Mouse (Mus musculus) liver, postnatal 0 days (tissue): Measurements from ENCODE around the gene Armh1. TPM values are rescaled to one million over a fixed set of nuclear protein-coding genes. Genes with fewer than 3 reads are reported as not detected.
A peak's percentile ranks its signal among the peaks of the same experiment; 100 is the strongest.

Experiments used
- ATAC-seq: fragments of 200-750 bp; cut with Nextera tagmentation; 2 replicates; pipeline ENCODE4 v1.8.0; 2017; ENCODE audit warnings: mild to moderate bottlenecking, moderate library complexity
- DNase-seq: peaks from one replicate; pipeline ENCODE4 v3.0.0-alpha.2; 2016
- H3K27ac ChIP-seq: fragments of 300-500 bp; sonication (generic); 2 replicates; pipeline ENCODE4 v1.5.1; 2014; ENCODE audit warnings: antibody characterized with exemption, moderate library complexity, mild to moderate bottlenecking, low read depth
- H3K27me3 ChIP-seq: fragments of 300-500 bp; sonication (generic); 2 replicates; pipeline ENCODE4 v1.6.1; 2014; ENCODE audit warnings: low read length, control low read depth, mixed read lengths; ENCODE audit not compliant: insufficient read depth
- H3K36me3 ChIP-seq: fragments of 300-500 bp; sonication (generic); replicated peaks from 2 replicates; pipeline ENCODE4 v1.6.1; 2014; ENCODE audit warnings: mild to moderate bottlenecking, control low read depth, low read length, moderate library complexity, mixed read lengths; ENCODE audit not compliant: insufficient read depth
- H3K4me1 ChIP-seq: fragments of 300-500 bp; sonication (generic); 2 replicates; pipeline ENCODE4 v1.6.1; 2014; ENCODE audit warnings: antibody characterized with exemption, mild to moderate bottlenecking, control low read depth; ENCODE audit not compliant: insufficient read depth
- H3K4me2 ChIP-seq: fragments of 300-500 bp; sonication (generic); 2 replicates; pipeline ENCODE4 v1.6.1; 2014; ENCODE audit warnings: low read depth, mild to moderate bottlenecking, low read length, moderate library complexity, mixed read lengths
- H3K4me3 ChIP-seq: fragments of 300-500 bp; sonication (generic); 2 replicates; pipeline ENCODE4 v1.5.1; 2014; ENCODE audit warnings: low read depth, low read length
- H3K9ac ChIP-seq: fragments of 300-500 bp; sonication (generic); replicated peaks from 2 replicates; pipeline ENCODE4 v1.6.1; 2014; ENCODE audit warnings: mild to moderate bottlenecking, moderate library complexity
- H3K9me3 ChIP-seq: fragments of 300-500 bp; sonication (generic); 2 replicates; pipeline ENCODE4 v1.6.1; 2016; ENCODE audit warnings: mild to moderate bottlenecking, control low read depth, low read length, mixed read lengths
- CTCF ChIP-seq: sonication (generic); IDR thresholded peaks from 2 replicates; pipeline ENCODE4 v1.5.1; 2016; ENCODE audit warnings: antibody characterized with exemption, low read depth
- EP300 ChIP-seq: IDR thresholded peaks from 2 replicates; pipeline ENCODE4 v1.6.1; 2016; ENCODE audit warnings: antibody characterized with exemption, low read depth, mild to moderate bottlenecking
- WGBS: fragments of 180-500 bp; shearing (Covaris S2); extraction: QIAGEN DNeasy Blood & Tissue Kit; methylation state at CpG from one replicate; pipeline ENCODE4 v1.1.7; 2014; ENCODE audit not compliant: insufficient replicate concordance; 5-methylcytosine and 5-hydroxymethylcytosine counted together
- polyA plus RNA-seq: library from polyadenylated mRNA; unstranded; fragments of >200 nt; fragmentation: Nextera tagmentation; extraction: Ambion mirVana; gene quantifications from 2 replicates; pipeline ENCODE4 v1.2.1, GENCODE M21; 2015

Armh1 gene
- polyA plus RNA-seq, 1 experiment from 2014 or later, result not detected

- peaks cover 3% of the 10 kb centered on the region; the same call in 1 of the 2 replicates for H3K4me1 ChIP-seq
- H3K27me3 ChIP-seq, result no peaks in the 10 kb centered on the region
- no peaks in the 10 kb centered on the region for H3K9me3 ChIP-seq
- H3K9ac ChIP-seq, result no peak overlapping the region
- DNase-seq, result peak; percentile 45
- H3K36me3 ChIP-seq, result no peaks in the 10 kb centered on the region
- peak; percentile 94 for ATAC-seq
- WGBS, result 51% methylated on average over 2 of the region's 2 CpGs
- no peak for TF ChIP-seq EP300
- no peak for TF ChIP-seq CTCF
- peak overlapping the region; percentile 78 for H3K27ac ChIP-seq
- H3K4me3 ChIP-seq, result no peak overlapping the region
- H3K4me2 ChIP-seq, result no peak overlapping the region
Observed at GRCm38 (mm10) chr4:117231208-117231607, 20.7 kb downstream of the Armh1 start.

GRCm38 (mm10) chr4:117230331-117230730 is 21.6 kb downstream of the Armh1 start:
- Histone ChIP-seq H3K27me3 (no peaks in the 10 kb centered on the region), H3K4me3 (no peak overlapping the region), H3K36me3 (no peaks in the 10 kb centered on the region), H3K27ac (no peak overlapping the region), H3K4me2 (no peak overlapping the region), H3K4me1 (peaks cover 3% of the 10 kb centered on the region; the same call in 1 of the 2 replicates), H3K9ac (no peak overlapping the region), H3K9me3 (no peaks in the 10 kb centered on the region)
- DNase-seq, result peak; percentile 40
- TF ChIP-seq CTCF, result peak; percentile 68
- no peak for TF ChIP-seq EP300
- 58% methylated on average over 10 of the region's 10 CpGs for WGBS
- ATAC-seq, result no peak

- WGBS, result 68% methylated on average over 15 of the region's 15 CpGs
- Histone ChIP-seq H3K36me3 (no peaks in the 10 kb centered on the region), H3K27ac (no peak overlapping the region), H3K4me2 (no peak overlapping the region), H3K4me1 (peaks cover 3% of the 10 kb centered on the region; the same call in 1 of the 2 replicates), H3K9ac (no peak overlapping the region), H3K27me3 (no peaks in the 10 kb centered on the region), H3K9me3 (no peaks in the 10 kb centered on the region), H3K4me3 (no peak overlapping the region)
- no peak for TF ChIP-seq CTCF
- no peak for TF ChIP-seq EP300
- no peak for ATAC-seq
- DNase-seq, result no peak
Observed at GRCm38 (mm10) chr4:117229590-117229989, 22.3 kb downstream of the Armh1 start.

GRCm38 (mm10) chr4:117225250-117225649 is 26.7 kb downstream of the Armh1 start:
- ATAC-seq, result no peak
- TF ChIP-seq CTCF (no peak), EP300 (no peak)
- no peaks in the 10 kb centered on the region for H3K4me1 ChIP-seq
- no peak for DNase-seq
- no peak overlapping the region for H3K4me3 ChIP-seq
- no peak overlapping the region for H3K27ac ChIP-seq
- H3K36me3 ChIP-seq, result no peaks in the 10 kb centered on the region
- H3K9me3 ChIP-seq, result no peaks in the 10 kb centered on the region
- H3K27me3 ChIP-seq, result no peaks in the 10 kb centered on the region
- H3K9ac ChIP-seq, result no peak overlapping the region
- H3K4me2 ChIP-seq, result no peak overlapping the region

DNA sequence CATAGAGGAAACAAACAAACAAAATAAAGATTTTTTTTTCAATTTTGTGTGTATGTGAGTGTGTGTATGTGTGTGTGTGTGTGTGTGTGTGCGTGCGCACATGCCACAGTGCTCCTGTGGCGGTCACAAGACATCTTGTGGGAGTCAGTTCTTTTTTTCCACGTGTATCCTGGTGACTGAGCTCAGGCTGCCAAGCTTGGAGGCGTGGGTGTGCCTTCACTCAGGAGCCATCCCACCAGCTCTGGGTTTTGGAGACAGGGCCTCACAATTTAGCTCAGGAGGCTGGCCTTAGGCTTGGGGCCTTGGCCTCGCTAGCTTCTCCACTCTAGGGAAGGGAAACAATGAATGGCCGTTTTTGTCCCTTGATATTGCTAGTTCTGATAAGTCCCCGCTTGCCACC is 27.8 kb downstream of the Armh1 start:
- no peak for ATAC-seq
- no peak for DNase-seq
- Histone ChIP-seq H3K27ac (no peak overlapping the region), H3K4me1 (no peaks in the 10 kb centered on the region), H3K27me3 (no peaks in the 10 kb centered on the region), H3K9ac (no peak overlapping the region), H3K9me3 (no peaks in the 10 kb centered on the region), H3K4me2 (no peak overlapping the region), H3K4me3 (no peak overlapping the region), H3K36me3 (no peaks in the 10 kb centered on the region)
- TF ChIP-seq EP300 (no peak), CTCF (no peak)
- 70% methylated on average over 8 of the region's 8 CpGs for WGBS

DNA sequence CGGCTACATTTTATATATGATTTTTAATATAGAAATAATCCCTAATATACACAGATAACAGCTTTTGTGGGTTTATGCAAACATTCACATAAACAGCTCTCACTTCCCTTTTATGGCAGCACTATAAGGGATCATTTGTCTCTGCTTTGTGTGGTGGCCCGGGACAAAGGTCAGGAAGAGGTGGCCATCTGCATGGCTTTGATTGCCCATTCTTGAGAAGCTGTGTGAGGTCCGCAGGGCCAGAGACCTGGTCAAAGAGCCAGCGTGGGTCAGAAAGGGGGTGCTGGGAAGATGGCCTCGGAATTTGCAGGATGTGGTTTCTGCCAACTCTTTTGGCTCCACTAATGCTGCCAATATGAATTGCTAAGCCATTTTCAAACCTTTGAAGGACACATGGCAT is 28.9 kb downstream of the Armh1 start:
- Histone ChIP-seq H3K36me3 (no peaks in the 10 kb centered on the region), H3K27me3 (no peaks in the 10 kb centered on the region), H3K9me3 (no peaks in the 10 kb centered on the region), H3K4me1 (no peaks in the 10 kb centered on the region), H3K4me3 (no peak overlapping the region), H3K9ac (no peak overlapping the region), H3K27ac (no peak overlapping the region), H3K4me2 (no peak overlapping the region)
- DNase-seq, result no peak
- ATAC-seq, result no peak
- no peak for TF ChIP-seq EP300
- TF ChIP-seq CTCF, result no peak
- WGBS, result 44% methylated on average over 5 of the region's 5 CpGs

DNA sequence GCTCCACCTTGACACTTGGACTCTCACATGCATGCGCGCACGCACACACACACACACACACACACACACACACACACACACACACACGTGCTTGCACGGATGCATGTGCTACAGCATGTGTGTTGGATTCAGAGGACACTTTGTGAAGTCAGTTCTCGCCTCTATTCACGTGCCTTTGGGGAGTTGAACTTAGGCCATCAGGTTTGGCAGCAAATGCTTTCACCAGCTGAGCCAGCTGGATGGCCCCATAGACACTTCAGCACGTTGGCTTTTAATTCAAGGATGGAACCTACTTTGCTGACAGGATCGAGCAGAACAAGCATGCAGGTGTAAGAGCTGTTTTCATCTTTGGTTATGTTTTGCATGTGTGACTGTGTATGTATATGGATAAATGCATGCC is 30.1 kb downstream of the Armh1 start:
- Histone ChIP-seq H3K27ac (no peak overlapping the region), H3K9ac (no peak overlapping the region), H3K27me3 (no peaks in the 10 kb centered on the region), H3K36me3 (no peaks in the 10 kb centered on the region), H3K9me3 (no peaks in the 10 kb centered on the region), H3K4me3 (no peak overlapping the region), H3K4me1 (no peaks in the 10 kb centered on the region), H3K4me2 (no peak overlapping the region)
- WGBS, result 75% methylated on average over 9 of the region's 9 CpGs
- no peak for DNase-seq
- no peak for ATAC-seq
- TF ChIP-seq CTCF (no peak), EP300 (no peak)
